Mouse (Mus musculus) embryonic fibroblast, embryonic 13.5 days (primary cell): ENCODE data around the gene Raet1e.
"Not testable (repeated sequence)": the region's sequence is repeated elsewhere in the genome, so short reads cannot be mapped to it uniquely, and the experiment has no call there.

Experiments used
- CTCF ChIP-seq: IDR thresholded peaks from 2 replicates; pipeline ENCODE4 v1.5.1; 2011; ENCODE audit warnings: mild to moderate bottlenecking, control low read depth, low read length, moderate library complexity, borderline replicate concordance; ENCODE audit not compliant: insufficient read depth
- POLR2A ChIP-seq: IDR thresholded peaks from 2 replicates; pipeline ENCODE4 v1.6.1; 2011; ENCODE audit warnings: low read depth, mild to moderate bottlenecking, control low read depth, low read length, moderate library complexity

DNA sequence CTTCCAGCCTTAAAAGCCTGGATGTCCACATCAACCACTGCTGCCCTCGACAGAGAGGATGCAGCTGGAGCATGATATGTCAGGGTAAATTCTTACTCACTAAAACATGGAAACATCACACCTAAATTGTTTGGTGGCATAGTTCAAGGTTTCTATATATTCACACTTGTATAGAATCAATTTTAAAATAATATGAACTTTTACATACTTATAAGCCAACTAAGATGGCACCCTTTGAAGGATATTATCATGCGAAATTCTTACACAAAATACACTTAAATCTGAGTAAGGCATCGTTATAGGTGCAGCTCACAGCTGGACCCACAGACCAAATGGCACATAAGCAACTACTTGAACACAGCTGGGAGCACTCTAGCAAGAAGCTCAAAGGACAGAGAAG is 201.9 kb downstream of the Raet1e start, which contains the start of gene Raet1d:
- TF ChIP-seq POLR2A, CTCF: not testable (repeated sequence)
